Mouse (Mus musculus): ENCODE data around the gene Cbs.

DNA sequence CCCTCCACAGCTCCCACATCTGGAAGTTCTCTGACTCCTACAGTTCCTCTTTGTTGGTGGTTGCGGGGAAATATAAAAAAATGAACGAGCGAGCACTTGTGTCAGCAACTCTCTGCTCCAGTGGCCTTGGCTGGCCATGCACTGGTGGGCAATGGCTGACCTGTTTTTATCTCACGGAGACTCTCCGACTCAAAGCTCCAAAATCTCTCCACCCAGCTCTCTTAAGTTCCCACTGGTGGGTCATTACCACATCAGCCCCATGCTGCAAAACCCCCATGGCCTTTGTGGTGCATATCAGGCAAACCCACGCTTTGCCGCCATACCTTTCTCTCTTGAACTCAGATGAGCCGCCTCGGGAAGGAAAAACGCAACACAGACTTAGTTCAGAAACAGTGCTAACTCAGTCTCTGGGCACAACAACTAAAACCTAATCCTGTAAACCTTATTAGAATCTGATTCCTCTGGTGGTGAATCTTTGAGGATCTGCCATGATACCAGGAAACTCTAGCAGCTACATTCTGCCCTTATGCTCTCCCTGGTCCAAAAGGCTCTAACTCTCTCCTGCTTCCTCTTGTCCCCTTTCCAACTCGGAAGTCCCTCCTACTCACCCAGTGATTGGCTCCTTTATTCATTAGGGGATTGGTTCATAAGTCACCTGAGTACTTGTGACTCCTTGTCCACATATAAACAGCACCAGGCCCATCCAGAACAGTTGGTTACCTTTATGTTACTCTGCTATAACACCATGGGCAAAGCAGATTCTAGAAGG is 77.8 kb downstream of the Cbs start:
- TF ChIP-seq CTCF (IDR thresholded peaks at IDR 0.05; ENCODE audit: low read depth) = no peak
- TF ChIP-seq EP300 (IDR thresholded peaks at IDR 0.05; ENCODE audit: low read depth) = no peak

Data from liver, postnatal 0 days (tissue).